Mouse (Mus musculus) heart, embryonic 15.5 days (tissue): ENCODE data around the gene Olfr651. TPM values are rescaled to one million over a fixed set of nuclear protein-coding genes. Genes with fewer than 3 reads are reported as not detected.
"Not testable (repeated sequence)": the region's sequence is repeated elsewhere in the genome, so short reads cannot be mapped to it uniquely, and the experiment has no call there.

ENCODE experiments used
- ATAC-seq: fragments of 200-750 bp; cut with Nextera tagmentation; replicated peaks from 2 replicates; pipeline ENCODE4 v1.8.0; 2017; ENCODE audit warnings: low read depth, moderate TSS enrichment; ENCODE audit not compliant: insufficient number of reproducible peaks, insufficient read depth, low FRiP score
- H3K27ac ChIP-seq: fragments of 300-500 bp; sonication (generic); 2 replicates; pipeline ENCODE4 v1.5.1; 2015; ENCODE audit warnings: mild to moderate bottlenecking, inconsistent platforms
- H3K27me3 ChIP-seq: fragments of 300-500 bp; sonication (generic); 2 replicates; pipeline ENCODE4 v1.6.1; 2015; ENCODE audit warnings: inconsistent platforms
- H3K36me3 ChIP-seq: fragments of 300-500 bp; sonication (generic); 2 replicates; pipeline ENCODE4 v1.6.1; 2015; ENCODE audit warnings: mild to moderate bottlenecking, inconsistent platforms
- H3K4me1 ChIP-seq: fragments of 300-500 bp; sonication (generic); replicated peaks from 2 replicates; pipeline ENCODE4 v1.6.1; 2015; ENCODE audit warnings: inconsistent platforms
- H3K4me2 ChIP-seq: fragments of 300-500 bp; sonication (generic); 2 replicates; pipeline ENCODE4 v1.6.1; 2015; ENCODE audit warnings: inconsistent platforms, mild to moderate bottlenecking, moderate library complexity
- H3K4me3 ChIP-seq: fragments of 300-500 bp; sonication (generic); 2 replicates; pipeline ENCODE4 v1.5.1; 2015; ENCODE audit warnings: mild to moderate bottlenecking, inconsistent platforms
- H3K9ac ChIP-seq: fragments of 300-500 bp; sonication (generic); 2 replicates; pipeline ENCODE4 v1.6.1; 2015; ENCODE audit warnings: mild to moderate bottlenecking, inconsistent platforms
- H3K9me3 ChIP-seq: fragments of 300-500 bp; sonication (generic); replicated peaks from 2 replicates; pipeline ENCODE4 v1.6.1; 2016; ENCODE audit warnings: inconsistent platforms
- WGBS: fragments of 180-500 bp; shearing (Covaris S2); methylation state at CpG from one replicate; pipeline ENCODE4 v1.1.7; 2015; ENCODE audit warnings: mixed read lengths; 5-methylcytosine and 5-hydroxymethylcytosine counted together
- polyA plus RNA-seq: library from polyadenylated mRNA; unstranded; fragments of >200 nt; fragmentation: Nextera tagmentation; extraction: Ambion mirVana; gene quantifications from 2 replicates; pipeline ENCODE4 v1.2.1, GENCODE M21; 2015

Gene Olfr651
- polyA plus RNA-seq, result not detected in 2 replicates

GRCm38 (mm10) chr7:104549833-104550232 is at the start of gene Olfr651:
TSS of gene Olfr651 (plus strand) at chr7:104550133.
- no peaks in the 10 kb centered on the region for H3K9me3 ChIP-seq
- no peaks in the 10 kb centered on the region for H3K36me3 ChIP-seq
- H3K9ac ChIP-seq, result no peak within 1 kb of the TSS
- no peak for ATAC-seq
- no peaks in the 10 kb centered on the region for H3K27me3 ChIP-seq
- H3K27ac ChIP-seq, result no peak within 1 kb of the TSS
- H3K4me1 ChIP-seq, result no peaks in the 10 kb centered on the region
- no peak within 1 kb of the TSS for H3K4me3 ChIP-seq
- no peak within 1 kb of the TSS for H3K4me2 ChIP-seq
- WGBS, result 67% methylated on average over 5 of the region's 5 CpGs

GRCm38 (mm10) chr7:104501186-104501585 is 48.7 kb upstream of the Olfr651 start:
- not testable (repeated sequence) for H3K4me3 ChIP-seq, H3K9me3 ChIP-seq, H3K9ac ChIP-seq, H3K4me2 ChIP-seq, H3K27ac ChIP-seq, H3K36me3 ChIP-seq, H3K27me3 ChIP-seq, H3K4me1 ChIP-seq, ATAC-seq
- WGBS, result 61% methylated on average over 6 of the region's 6 CpGs

GRCm38 (mm10) chr7:104501589-104502371 is 48.2 kb upstream of the Olfr651 start:
- Histone ChIP-seq H3K9me3 (no peaks in the 10 kb centered on the region), H3K9ac (peak overlapping the region; percentile 51), H3K4me2 (peak overlapping the region; percentile 81), H3K27me3 (0 out of 2 replicates have a peak, but pooled peaks cover 2% of the 10 kb centered on the region), H3K36me3 (no peaks in the 10 kb centered on the region), H3K4me1 (no peaks in the 10 kb centered on the region), H3K27ac (no peak overlapping the region), H3K4me3 (peak overlapping the region; percentile 57)
- 2% methylated on average over 57 of the region's 59 CpGs for WGBS
- ATAC-seq, result no peak; the same call in 1 of the 2 replicates

- H3K27ac ChIP-seq, H3K9ac ChIP-seq, H3K27me3 ChIP-seq, H3K4me2 ChIP-seq, H3K4me1 ChIP-seq, H3K9me3 ChIP-seq, H3K4me3 ChIP-seq, H3K36me3 ChIP-seq, ATAC-seq: not testable (repeated sequence)
Observed at GRCm38 (mm10) chr7:104507421-104508065, 42.4 kb upstream of the Olfr651 start, which contains the start of gene Trim30d. TSS of gene Trim30d (minus strand) at chr7:104507849.

- no peak overlapping the region for H3K9ac ChIP-seq
- H3K27me3 ChIP-seq, result no peaks in the 10 kb centered on the region
- H3K9me3 ChIP-seq, result no peaks in the 10 kb centered on the region
- no peak overlapping the region for H3K4me2 ChIP-seq
- no peaks in the 10 kb centered on the region for H3K4me1 ChIP-seq
- no peaks in the 10 kb centered on the region for H3K36me3 ChIP-seq
- WGBS, result 46% methylated on average over 1 of the region's 1 CpGs
- H3K4me3 ChIP-seq, result no peak overlapping the region
- no peak for ATAC-seq
- H3K27ac ChIP-seq, result no peak overlapping the region
Observed at GRCm38 (mm10) chr7:104552700-104553099, 2.8 kb downstream of the Olfr651 start.

GRCm38 (mm10) chr7:104560601-104561000 is 10.7 kb downstream of the Olfr651 start, which contains the start of gene Olfr652:
TSS of gene Olfr652 (plus strand) at chr7:104560901.
- H3K4me1 ChIP-seq, result no peaks in the 10 kb centered on the region
- no peak within 1 kb of the TSS for H3K9ac ChIP-seq
- no peak within 1 kb of the TSS for H3K27ac ChIP-seq
- no peak within 1 kb of the TSS for H3K4me2 ChIP-seq
- ATAC-seq, result no peak
- H3K27me3 ChIP-seq, result no peaks in the 10 kb centered on the region
- H3K9me3 ChIP-seq, result no peaks in the 10 kb centered on the region
- H3K36me3 ChIP-seq, result no peaks in the 10 kb centered on the region
- no peak within 1 kb of the TSS for H3K4me3 ChIP-seq

GRCm38 (mm10) chr7:104577014-104577413 is 27.1 kb downstream of the Olfr651 start, which contains the start of gene Olfr653:
TSS of gene Olfr653 (plus strand) at chr7:104577314.
- Histone ChIP-seq H3K4me1 (no peaks in the 10 kb centered on the region), H3K36me3 (no peaks in the 10 kb centered on the region), H3K27me3 (no peaks in the 10 kb centered on the region), H3K4me2 (no peak within 1 kb of the TSS), H3K27ac (no peak within 1 kb of the TSS), H3K4me3 (no peak within 1 kb of the TSS), H3K9ac (no peak within 1 kb of the TSS), H3K9me3 (no peaks in the 10 kb centered on the region)
- ATAC-seq, result no peak
- 45% methylated on average over 2 of the region's 2 CpGs for WGBS

- Histone ChIP-seq H3K4me1 (no peaks in the 10 kb centered on the region), H3K4me3 (no peak overlapping the region), H3K36me3 (no peaks in the 10 kb centered on the region), H3K9ac (no peak overlapping the region), H3K27ac (no peak overlapping the region), H3K9me3 (no peaks in the 10 kb centered on the region), H3K27me3 (no peaks in the 10 kb centered on the region), H3K4me2 (no peak overlapping the region)
- no peak for ATAC-seq
- 85% methylated on average over 4 of the region's 4 CpGs for WGBS
Observed at GRCm38 (mm10) chr7:104580846-104581245, 30.9 kb downstream of the Olfr651 start.

- H3K27ac ChIP-seq, result no peak overlapping the region
- H3K4me3 ChIP-seq, result no peak overlapping the region
- no peaks in the 10 kb centered on the region for H3K4me1 ChIP-seq
- H3K36me3 ChIP-seq, result no peaks in the 10 kb centered on the region
- 80% methylated on average over 4 of the region's 4 CpGs for WGBS
- no peak overlapping the region for H3K4me2 ChIP-seq
- no peaks in the 10 kb centered on the region for H3K27me3 ChIP-seq
- no peak for ATAC-seq
- H3K9me3 ChIP-seq, result no peaks in the 10 kb centered on the region
- no peak overlapping the region for H3K9ac ChIP-seq
Observed at GRCm38 (mm10) chr7:104581429-104581828, 31.5 kb downstream of the Olfr651 start.

GRCm38 (mm10) chr7:104586725-104587124 is 36.8 kb downstream of the Olfr651 start, which contains the start of gene Olfr654:
TSS of gene Olfr654 (plus strand) at chr7:104587025.
- Histone ChIP-seq H3K27me3 (no peaks in the 10 kb centered on the region), H3K9me3 (no peaks in the 10 kb centered on the region), H3K36me3 (no peaks in the 10 kb centered on the region), H3K4me2 (no peak within 1 kb of the TSS), H3K27ac (no peak within 1 kb of the TSS), H3K4me3 (no peak within 1 kb of the TSS), H3K9ac (no peak within 1 kb of the TSS), H3K4me1 (no peaks in the 10 kb centered on the region)
- WGBS, result 75% methylated on average over 4 of the region's 4 CpGs
- ATAC-seq, result no peak

- 73% methylated on average over 5 of the region's 5 CpGs for WGBS
- Histone ChIP-seq H3K9ac (no peak overlapping the region), H3K9me3 (no peaks in the 10 kb centered on the region), H3K27me3 (no peaks in the 10 kb centered on the region), H3K4me1 (no peaks in the 10 kb centered on the region), H3K4me2 (no peak overlapping the region), H3K36me3 (no peaks in the 10 kb centered on the region), H3K4me3 (no peak overlapping the region), H3K27ac (no peak overlapping the region)
- no peak for ATAC-seq
Observed at GRCm38 (mm10) chr7:104588274-104588673, 38.3 kb downstream of the Olfr651 start.
